Mouse (Mus musculus): ENCODE data around the gene Cdc42bpa.

GRCm38 (mm10) chr1:180210031-180210432 is 249.8 kb downstream of the Cdc42bpa start:
- no peak for TF ChIP-seq CTCF (conservative IDR thresholded peaks at IDR 0.05; ENCODE audit: insufficient read depth, insufficient read length, low read depth, low read length)
- TF ChIP-seq POLR2A (IDR thresholded peaks at IDR 0.05; ENCODE audit: low read depth, low read length) = no peak

Data from kidney, adult 2 months (tissue).